Comparison of ENCODE assay signal across 11 mouse cellular contexts in genomic region chr6:91718067-91718466, GRCm38 (mm10). TPM values are rescaled to one million over a fixed set of nuclear protein-coding genes. Genes with fewer than 3 reads are reported as not detected.
A peak's percentile ranks its signal among the peaks of the same experiment; 100 is the strongest.
DNase-seq lines count a peak whose midpoint lies in the region; ATAC-seq and TF ChIP-seq lines count a peak whose summit lies in the region.
"Had no signal": no experiment of that assay in that cellular context is flagged by ENCODE, and none has a peak within 500 bp of the region (broad histone marks: within the 10 kb centered on the region; RNA-seq: fewer than 3 reads in every experiment).

No protein-coding gene starts in this region.

- WGBS in liver, embryonic 15.5 days (ENCODE audit: insufficient replicate concordance): 71% methylated on average over 2 of the region's 2 CpGs
- 82% methylated on average over 2 of the region's 2 CpGs for WGBS in liver, embryonic 11.5 days
- 79% methylated on average over 2 of the region's 2 CpGs for WGBS in forebrain, embryonic 14.5 days
- WGBS in liver, postnatal 0 days (ENCODE audit: insufficient replicate concordance): 55% methylated on average over 2 of the region's 2 CpGs
- 82% methylated on average over 2 of the region's 2 CpGs for WGBS in neural tube, embryonic 15.5 days

- no peak overlapping the region for H3K4me2 ChIP-seq in liver, embryonic 15.5 days
- no peak overlapping the region for H3K4me2 ChIP-seq in liver, embryonic 11.5 days
- H3K4me2 ChIP-seq in forebrain, embryonic 14.5 days (ENCODE audit: low read length): no peak overlapping the region
- no peak overlapping the region for H3K4me2 ChIP-seq in liver, postnatal 0 days (ENCODE audit: low read depth, low read length)
- no peak overlapping the region for H3K4me2 ChIP-seq in neural tube, embryonic 15.5 days

- peak overlapping the region; percentile 69 for H3K27ac ChIP-seq in liver, embryonic 15.5 days (replicated peaks)
- no peak overlapping the region; the same call in 1 of the 2 replicates for H3K27ac ChIP-seq in liver, embryonic 11.5 days (ENCODE audit: low read depth, low read length)
- peak overlapping the region; percentile 93 for H3K27ac ChIP-seq in forebrain, embryonic 14.5 days (ENCODE audit: low read depth, low read length)
- peak overlapping the region; percentile 98 for H3K27ac ChIP-seq in liver, postnatal 0 days (ENCODE audit: low read depth)
- H3K27ac ChIP-seq in neural tube, embryonic 15.5 days (replicated peaks): peak overlapping the region; percentile 86

- no peak for ATAC-seq in liver, embryonic 15.5 days (ENCODE audit: insufficient read depth)
- ATAC-seq in liver, embryonic 11.5 days (replicated peaks; ENCODE audit: low FRiP score): no peak
- no peak for ATAC-seq in forebrain, embryonic 14.5 days
- ATAC-seq in liver, postnatal 0 days: no peak
- no peak for ATAC-seq in neural tube, embryonic 15.5 days (ENCODE audit: low FRiP score)
- ATAC-seq: inflammation-experienced regulatory T-cells, adult 6 months had no signal

- no peak for TF ChIP-seq CTCF in liver, postnatal 0 days (IDR thresholded peaks at IDR 0.05; ENCODE audit: low read depth)

- no peaks in the 10 kb centered on the region for H3K27me3 ChIP-seq in liver, embryonic 15.5 days
- H3K27me3 ChIP-seq in liver, embryonic 11.5 days (replicated peaks; ENCODE audit: control insufficient read depth, insufficient read depth, low read length): no peaks in the 10 kb centered on the region
- H3K27me3 ChIP-seq in forebrain, embryonic 14.5 days (replicated peaks; ENCODE audit: control insufficient read depth, insufficient read depth, low read length): no peaks in the 10 kb centered on the region
- no peaks in the 10 kb centered on the region for H3K27me3 ChIP-seq in liver, postnatal 0 days (ENCODE audit: insufficient read depth, low read length)
- H3K27me3 ChIP-seq in neural tube, embryonic 15.5 days (replicated peaks): no peaks in the 10 kb centered on the region

- no peak for DNase-seq in liver, embryonic 11.5 days (ENCODE audit: low spot score)
- DNase-seq in forebrain, embryonic 14.5 days (ENCODE audit: low spot score): no peak
- DNase-seq in liver, postnatal 0 days: no peak
- DNase-seq in heart, adult 8-10 months (ENCODE audit: low spot score): no peak
- DNase-seq in heart, postnatal 25 days (ENCODE audit: low spot score): no peak
- no peak for DNase-seq in adrenal gland, postnatal 25 days
- DNase-seq: heart, adult 2 months; lung, postnatal 36 days had no signal

- H3K4me1 ChIP-seq in liver, embryonic 15.5 days (replicated peaks): peaks cover 28% of the 10 kb centered on the region
- peaks cover 33% of the 10 kb centered on the region for H3K4me1 ChIP-seq in liver, embryonic 11.5 days (replicated peaks; ENCODE audit: control insufficient read depth, insufficient read depth, low read length)
- H3K4me1 ChIP-seq in forebrain, embryonic 14.5 days (ENCODE audit: control insufficient read depth, insufficient read depth, low read length): peaks cover 42% of the 10 kb centered on the region
- peaks cover 22% of the 10 kb centered on the region for H3K4me1 ChIP-seq in liver, postnatal 0 days (ENCODE audit: insufficient read depth)
- H3K4me1 ChIP-seq in neural tube, embryonic 15.5 days: peaks cover 49% of the 10 kb centered on the region

- H3K9me3 ChIP-seq in liver, embryonic 15.5 days (replicated peaks): no peaks in the 10 kb centered on the region
- no peaks in the 10 kb centered on the region for H3K9me3 ChIP-seq in liver, embryonic 11.5 days (ENCODE audit: control insufficient read depth, low read length)
- no peaks in the 10 kb centered on the region for H3K9me3 ChIP-seq in forebrain, embryonic 14.5 days (replicated peaks; ENCODE audit: control insufficient read depth, low read length)
- no peaks in the 10 kb centered on the region for H3K9me3 ChIP-seq in liver, postnatal 0 days (ENCODE audit: low read length)
- H3K9me3 ChIP-seq in neural tube, embryonic 15.5 days (replicated peaks): no peaks in the 10 kb centered on the region

- intact Hi-C loops in heart, postnatal 25 days (cut with DNase I): no loop called here

- H3K4me3 ChIP-seq in liver, embryonic 15.5 days (replicated peaks): no peak overlapping the region
- no peak overlapping the region for H3K4me3 ChIP-seq in liver, embryonic 11.5 days (ENCODE audit: low read depth, low read length)
- H3K4me3 ChIP-seq in forebrain, embryonic 14.5 days (ENCODE audit: low read depth, low read length): no peak overlapping the region
- no peak overlapping the region for H3K4me3 ChIP-seq in liver, postnatal 0 days (ENCODE audit: low read depth, low read length)
- no peak overlapping the region for H3K4me3 ChIP-seq in neural tube, embryonic 15.5 days (replicated peaks)
- H3K4me3 ChIP-seq: heart, adult 2 months had no signal

- peaks cover 15% of the 10 kb centered on the region for H3K36me3 ChIP-seq in liver, embryonic 15.5 days (replicated peaks)
- H3K36me3 ChIP-seq in liver, embryonic 11.5 days (ENCODE audit: control insufficient read depth, insufficient read depth, low read length): peaks cover 3% of the 10 kb centered on the region; the same call in 1 of the 2 replicates
- H3K36me3 ChIP-seq in forebrain, embryonic 14.5 days (ENCODE audit: control insufficient read depth, insufficient read depth, low read length): peaks cover 7% of the 10 kb centered on the region; the same call in 1 of the 2 replicates
- peaks cover 16% of the 10 kb centered on the region for H3K36me3 ChIP-seq in liver, postnatal 0 days (replicated peaks; ENCODE audit: insufficient read depth, low read length)
- H3K36me3 ChIP-seq in neural tube, embryonic 15.5 days: peaks cover under 1% of the 10 kb centered on the region

- no peak overlapping the region for H3K9ac ChIP-seq in liver, embryonic 15.5 days
- H3K9ac ChIP-seq in liver, embryonic 11.5 days (ENCODE audit: low read depth, low read length): no peak overlapping the region
- no peak overlapping the region for H3K9ac ChIP-seq in forebrain, embryonic 14.5 days (ENCODE audit: low read length)
- peak overlapping the region; percentile 38 for H3K9ac ChIP-seq in liver, postnatal 0 days (replicated peaks)
- H3K9ac ChIP-seq in neural tube, embryonic 15.5 days (replicated peaks): no peak overlapping the region

- no peak for TF ChIP-seq EP300 in liver, postnatal 0 days (IDR thresholded peaks at IDR 0.05; ENCODE audit: low read depth)

RNA-seq across cellular contexts. Expression of gene Slc6a6, which starts 34.2 kb away (rescaled TPM):
- polyA plus RNA-seq in liver, embryonic 15.5 days (2015; fragmentation: Nextera tagmentation; extraction: Ambion mirVana): 19.5 and 20.1 TPM in 2 replicates
- polyA plus RNA-seq in liver, embryonic 11.5 days (2014; fragmentation: Nextera tagmentation; extraction: Ambion mirVana): 30.3 and 33.2 TPM in 2 replicates
- polyA plus RNA-seq in forebrain, embryonic 14.5 days (2014; fragmentation: Nextera tagmentation; extraction: Ambion mirVana): 45.6 and 71.7 TPM in 2 replicates
- polyA plus RNA-seq in liver, postnatal 0 days (2015; fragmentation: Nextera tagmentation; extraction: Ambion mirVana): 31.1 and 34.4 TPM in 2 replicates
- polyA plus RNA-seq in neural tube, embryonic 15.5 days (2015; fragmentation: Nextera tagmentation; extraction: Ambion mirVana): 89.5 and 102 TPM in 2 replicates
- total RNA-seq in heart, adult 8-10 months (2022): 100 to 1,000 TPM in 2 of 4 experiments, 10 to 100 TPM in 2; 91.8 to 114 (median 101) TPM
- total RNA-seq in heart, postnatal 25 days (2021): 100 to 1,000 TPM in 1 of 2 experiments, 10 to 100 TPM in 1; 85.0 to 102 TPM
- total RNA-seq in adrenal gland, postnatal 25 days (2021): 598 and 906 TPM in 2 replicates
